Mouse (Mus musculus) heart, embryonic 14.5 days (tissue): ENCODE data around the gene Tmem184a. TPM values are rescaled to one million over a fixed set of nuclear protein-coding genes. Genes with fewer than 3 reads are reported as not detected.

ENCODE experiments used
- ATAC-seq: fragments of 200-750 bp; cut with Nextera tagmentation; 2 replicates; pipeline ENCODE4 v1.8.0; 2017; ENCODE audit warnings: low read depth, moderate TSS enrichment; ENCODE audit not compliant: insufficient number of reproducible peaks, insufficient read depth, low FRiP score
- H3K27ac ChIP-seq, 2 experiments: fragments of 200-500 bp in 1 of 2; fragments of 300-500 bp in 1 of 2; sonication (generic) in 1 of 2; replicated peaks in 1 of 2; 2 replicates each; pipeline ENCODE4 v1.5.1; 2012 to 2014; ENCODE audit warnings: low read depth in 2 of 2, low read length in 2 of 2, control low read depth in 1 of 2, mild to moderate bottlenecking in 1 of 2, mixed read lengths in 1 of 2; ENCODE audit not compliant: control insufficient read depth in 1 of 2, insufficient read depth in 1 of 2
- H3K27me3 ChIP-seq: fragments of 300-500 bp; sonication (generic); 2 replicates; pipeline ENCODE4 v1.6.1; 2014; ENCODE audit warnings: mild to moderate bottlenecking, low read length, control low read depth; ENCODE audit not compliant: control insufficient read depth, insufficient read depth
- H3K36me3 ChIP-seq: fragments of 300-500 bp; sonication (generic); 2 replicates; pipeline ENCODE4 v1.6.1; 2014; ENCODE audit warnings: mild to moderate bottlenecking, control low read depth, low read length, mixed read lengths; ENCODE audit not compliant: control insufficient read depth, insufficient read depth
- H3K4me1 ChIP-seq, 2 experiments: fragments of 200-500 bp in 1 of 2; fragments of 300-500 bp in 1 of 2; sonication (generic) in 1 of 2; 2 replicates each; pipeline ENCODE4 v1.6.1; 2012 to 2014; ENCODE audit warnings: low read length in 2 of 2, control low read depth in 1 of 2, mixed read lengths in 1 of 2; ENCODE audit not compliant: control insufficient read depth in 2 of 2, insufficient read depth in 2 of 2
- H3K4me2 ChIP-seq: fragments of 300-500 bp; sonication (generic); 2 replicates; pipeline ENCODE4 v1.6.1; 2014; ENCODE audit warnings: mild to moderate bottlenecking, low read length
- H3K4me3 ChIP-seq, 2 experiments: fragments of 200-500 bp in 1 of 2; fragments of 300-500 bp in 1 of 2; sonication (generic) in 1 of 2; 2 replicates each; pipeline ENCODE4 v1.5.1; 2012 to 2014; ENCODE audit warnings: low read length in 2 of 2, mild to moderate bottlenecking in 2 of 2, control low read depth in 1 of 2, low read depth in 1 of 2, moderate library complexity in 1 of 2; ENCODE audit not compliant: control insufficient read depth in 1 of 2, insufficient read depth in 1 of 2
- H3K9ac ChIP-seq: fragments of 300-500 bp; sonication (generic); 2 replicates; pipeline ENCODE4 v1.6.1; 2014; ENCODE audit warnings: mild to moderate bottlenecking, low read length
- H3K9me3 ChIP-seq: fragments of 300-500 bp; sonication (generic); 2 replicates; pipeline ENCODE4 v1.6.1; 2016; ENCODE audit warnings: low read length, control low read depth; ENCODE audit not compliant: control insufficient read depth
- WGBS: fragments of 180-500 bp; shearing (Covaris S2); extraction: QIAGEN DNeasy Blood & Tissue Kit; methylation state at CpG from one replicate; pipeline ENCODE4 v1.1.7; 2014; 5-methylcytosine and 5-hydroxymethylcytosine counted together
- microRNA-seq: library from miRNA; unstranded; fragments of <30 nt; microRNA quantifications from one replicate; pipeline ENCODE4, GENCODE M21; 2016
- polyA plus RNA-seq: library from polyadenylated mRNA; unstranded; fragments of >200 nt; fragmentation: Nextera tagmentation; extraction: Ambion mirVana; gene quantifications from 2 replicates; pipeline ENCODE4 v1.2.1, GENCODE M21; 2014

The Tmem184a gene
- polyA plus RNA-seq, 1 experiment from 2014 or later: 0.19 TPM

- no peak; the same call in 1 of the 2 replicates for ATAC-seq
- Histone ChIP-seq H3K9me3 (no peaks in the 10 kb centered on the region), H3K4me1 (no peaks in the 10 kb centered on the region), H3K36me3 (peaks cover 100% of the 10 kb centered on the region), H3K27ac (no peak overlapping the region), H3K4me3 (no peak overlapping the region), H3K9ac (no peak overlapping the region), H3K4me2 (no peak overlapping the region), H3K27me3 (no peaks in the 10 kb centered on the region)
- WGBS: 77% methylated on average over 11 of the region's 11 CpGs
These were observed 55.4 kb downstream of the Tmem184a start for GRCm38 (mm10) chr5:139764296-139764695.

GRCm38 (mm10) chr5:139758096-139758495 lies 61.6 kb downstream of the Tmem184a start:
- no peaks in the 10 kb centered on the region for H3K27me3 ChIP-seq
- no peak overlapping the region for H3K27ac ChIP-seq
- ATAC-seq: no peak
- peaks cover 97% of the 10 kb centered on the region for H3K36me3 ChIP-seq
- no peak overlapping the region for H3K4me2 ChIP-seq
- H3K4me1 ChIP-seq: no peaks in the 10 kb centered on the region
- no peaks in the 10 kb centered on the region for H3K9me3 ChIP-seq
- no peak overlapping the region for H3K4me3 ChIP-seq
- no peak overlapping the region for H3K9ac ChIP-seq
- WGBS: 83% methylated on average over 16 of the region's 16 CpGs

GRCm38 (mm10) chr5:139756586-139756985 lies 63.1 kb downstream of the Tmem184a start:
- Histone ChIP-seq H3K27me3 (no peaks in the 10 kb centered on the region), H3K36me3 (peaks cover 93% of the 10 kb centered on the region), H3K9me3 (no peaks in the 10 kb centered on the region), H3K4me2 (no peak overlapping the region), H3K4me3 (no peak overlapping the region), H3K27ac (no peak overlapping the region), H3K9ac (no peak overlapping the region), H3K4me1 (no peaks in the 10 kb centered on the region)
- 94% methylated on average over 2 of the region's 2 CpGs for WGBS
- no peak for ATAC-seq

GRCm38 (mm10) chr5:139756135-139756534 lies 63.6 kb downstream of the Tmem184a start:
- Histone ChIP-seq H3K4me1 (no peaks in the 10 kb centered on the region), H3K9ac (no peak overlapping the region), H3K27ac (no peak overlapping the region), H3K9me3 (no peaks in the 10 kb centered on the region), H3K4me3 (no peak overlapping the region), H3K4me2 (no peak overlapping the region), H3K27me3 (no peaks in the 10 kb centered on the region), H3K36me3 (peaks cover 93% of the 10 kb centered on the region)
- 83% methylated on average over 12 of the region's 12 CpGs for WGBS
- no peak for ATAC-seq

GRCm38 (mm10) chr5:139754753-139755152 lies 65.0 kb downstream of the Tmem184a start:
- no peak overlapping the region for H3K4me2 ChIP-seq
- no peak overlapping the region for H3K27ac ChIP-seq
- 32% methylated on average over 12 of the region's 12 CpGs for WGBS
- no peak overlapping the region for H3K4me3 ChIP-seq
- H3K36me3 ChIP-seq: peaks cover 90% of the 10 kb centered on the region
- H3K27me3 ChIP-seq: no peaks in the 10 kb centered on the region
- H3K9me3 ChIP-seq: no peaks in the 10 kb centered on the region
- H3K9ac ChIP-seq: no peak overlapping the region
- no peaks in the 10 kb centered on the region for H3K4me1 ChIP-seq
- ATAC-seq: no peak

Small RNA genes lying within 50 kb of the gene (microRNA-seq; reads per million reads assigned to microRNA genes)
- not detected for gene Mir7037

Other genes starting within 250 kb of the Tmem184a start
- gene Micall2, start 83.6 kb downstream of the Tmem184a start, polyA plus RNA-seq: 0.96 and 1.3 TPM in 2 replicates
- 17.1 and 19.8 TPM in 2 replicates for gene Ints1, start 44.2 kb downstream of the Tmem184a start, polyA plus RNA-seq
- gene Mafk, start 28.4 kb downstream of the Tmem184a start, polyA plus RNA-seq: 10.6 and 11.2 TPM in 2 replicates
- not detected in 2 replicates for gene Gm26938, start 6.5 kb upstream of the Tmem184a start, polyA plus RNA-seq
- gene Psmg3, start 7.0 kb upstream of the Tmem184a start, polyA plus RNA-seq: 41.1 and 44.5 TPM in 2 replicates
- 0.07 TPM in 1 of 2 replicates, not detected in the other for gene Elfn1, start 88.0 kb upstream of the Tmem184a start, polyA plus RNA-seq